Mouse (Mus musculus) C2C12 (cell line): Measurements from ENCODE around the gene Hps4.

Experiments
- CTCF ChIP-seq: IDR thresholded peaks from one replicate; pipeline ENCODE4 v1.5.1; 2011; ENCODE audit not compliant: control insufficient read depth, insufficient read depth, insufficient read length
- MAX ChIP-seq: IDR thresholded peaks from one replicate; pipeline ENCODE4 v1.6.1; 2011; ENCODE audit warnings: mild to moderate bottlenecking, control low read depth
- MYOD1 ChIP-seq: IDR thresholded peaks from one replicate; pipeline ENCODE4 v1.6.1; 2011; ENCODE audit warnings: low read depth; ENCODE audit not compliant: control insufficient read depth, insufficient read length
- USF1 ChIP-seq: IDR thresholded peaks from one replicate; pipeline ENCODE4 v1.6.1; 2011; ENCODE audit warnings: low read depth, mild to moderate bottlenecking, control low read depth, moderate library complexity

DNA sequence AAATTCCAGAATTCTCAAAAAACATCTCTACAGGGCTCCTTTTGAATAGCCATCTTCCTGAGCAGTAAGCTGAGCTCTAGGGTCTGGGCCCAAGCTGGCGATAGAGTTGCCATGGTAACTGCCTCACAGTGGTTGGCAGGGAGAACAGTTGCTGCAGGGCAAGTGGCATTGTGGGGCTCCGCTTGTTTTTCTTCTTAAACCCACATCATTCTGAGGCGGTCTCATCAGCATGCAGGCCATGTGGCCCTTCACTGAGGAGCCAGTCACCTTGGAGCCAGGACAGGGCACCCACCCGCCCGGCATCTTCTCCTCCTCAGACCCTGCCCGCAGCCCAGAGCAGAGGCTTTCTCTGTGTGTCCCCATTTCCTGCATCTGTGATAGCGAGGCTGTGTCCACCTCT is 29.1 kb downstream of the Hps4 start:
- no peak for TF ChIP-seq MAX
- TF ChIP-seq CTCF, result no peak
- no peak for TF ChIP-seq MYOD1
- no peak for TF ChIP-seq USF1
